Mouse (Mus musculus): Measurements from ENCODE around the gene Mypn. TPM values are rescaled to one million over a fixed set of nuclear protein-coding genes. Genes with fewer than 3 reads are reported as not detected.
A peak's percentile ranks its signal among the peaks of the same experiment; 100 is the strongest.

The Mypn gene
- total and polyA plus RNA-seq, 2 experiments from 2014 or later: 0.22 to 0.74 TPM

DNA sequence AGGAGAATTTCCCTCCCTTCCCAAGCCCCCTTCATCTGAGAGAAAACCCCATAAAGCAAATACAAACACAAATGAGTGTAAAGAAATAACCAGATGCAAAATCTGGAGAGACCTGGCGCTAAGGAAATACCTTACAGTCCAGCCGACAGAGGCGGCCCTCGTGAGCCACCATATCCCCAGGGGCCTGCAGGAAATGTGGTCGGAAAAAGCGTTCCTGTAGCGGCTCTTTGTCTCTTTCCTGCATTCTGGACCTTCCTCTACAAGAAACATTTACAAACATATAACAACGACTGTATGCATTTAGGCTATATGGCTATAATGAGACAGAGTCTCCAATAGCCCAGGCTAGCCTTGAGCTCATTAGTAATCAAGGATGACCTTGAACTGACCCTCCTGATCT is 80.6 kb downstream of the Mypn start:
- TF ChIP-seq CTCF (IDR thresholded peaks at IDR 0.05): no peak
- Histone ChIP-seq H3K4me3 (ENCODE audit: low read depth, low read length) (no peak overlapping the region), H3K27me3 (ENCODE audit: insufficient read depth, low read length) (no peaks in the 10 kb centered on the region), H3K9me3 (ENCODE audit: low read length) (no peaks in the 10 kb centered on the region), H3K4me1 (ENCODE audit: insufficient read depth, low read length) (no peaks in the 10 kb centered on the region), H3K27ac (ENCODE audit: low read depth, low read length) (no peak overlapping the region), H3K36me3 (ENCODE audit: insufficient read depth, low read length) (no peaks in the 10 kb centered on the region), H3K4me2 (ENCODE audit: low read depth, low read length, poor library complexity, severe bottlenecking) (no peak overlapping the region), H3K9ac (replicated peaks; ENCODE audit: low read length, poor library complexity, severe bottlenecking) (no peak overlapping the region)
- no peak for ATAC-seq (ENCODE audit: low FRiP score)
- DNase-seq (ENCODE audit: low spot score): no peak
- WGBS: 88% methylated on average over 8 of the region's 8 CpGs

- Histone ChIP-seq H3K27ac (ENCODE audit: low read depth, low read length) (no peak overlapping the region), H3K9ac (replicated peaks; ENCODE audit: low read length, poor library complexity, severe bottlenecking) (no peak overlapping the region), H3K9me3 (ENCODE audit: low read length) (no peaks in the 10 kb centered on the region), H3K27me3 (ENCODE audit: insufficient read depth, low read length) (no peaks in the 10 kb centered on the region), H3K36me3 (ENCODE audit: insufficient read depth, low read length) (no peaks in the 10 kb centered on the region), H3K4me2 (ENCODE audit: low read depth, low read length, poor library complexity, severe bottlenecking) (no peak overlapping the region), H3K4me3 (ENCODE audit: low read depth, low read length) (no peak overlapping the region), H3K4me1 (ENCODE audit: insufficient read depth, low read length) (no peaks in the 10 kb centered on the region)
- TF ChIP-seq CTCF (IDR thresholded peaks at IDR 0.05): no peak
- 31% methylated on average over 8 of the region's 8 CpGs for WGBS
- ATAC-seq (ENCODE audit: low FRiP score) (no peak), DNase-seq (ENCODE audit: low spot score) (peak; percentile 68)
These were observed 81.2 kb downstream of the Mypn start for GRCm38 (mm10) chr10:63122516-63122915.

DNA sequence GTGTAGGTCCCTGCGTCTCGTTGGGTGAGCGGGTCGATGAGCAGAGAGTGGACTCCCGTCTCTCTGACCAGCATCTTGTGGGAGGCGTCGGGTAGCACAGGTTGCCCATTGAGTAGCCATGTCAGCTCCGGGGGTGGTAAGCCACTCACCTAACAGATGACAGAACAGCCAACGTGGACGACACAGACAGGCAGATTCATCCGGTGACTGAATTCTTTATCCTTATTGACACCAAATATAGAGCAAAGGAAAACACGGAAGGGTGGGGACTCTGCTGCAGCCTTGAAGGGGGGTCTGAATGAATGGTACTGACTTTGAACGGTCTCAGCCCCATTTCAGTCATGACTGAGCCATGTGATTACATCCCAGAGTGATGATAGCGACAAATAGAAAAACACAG is 81.8 kb downstream of the Mypn start:
- TF ChIP-seq CTCF (IDR thresholded peaks at IDR 0.05): no peak
- DNase-seq (ENCODE audit: low spot score): no peak
- Histone ChIP-seq H3K4me2 (ENCODE audit: low read depth, low read length, poor library complexity, severe bottlenecking) (no peak overlapping the region), H3K4me3 (ENCODE audit: low read depth, low read length) (no peak overlapping the region), H3K36me3 (ENCODE audit: insufficient read depth, low read length) (no peaks in the 10 kb centered on the region), H3K4me1 (ENCODE audit: insufficient read depth, low read length) (no peaks in the 10 kb centered on the region), H3K9ac (replicated peaks; ENCODE audit: low read length, poor library complexity, severe bottlenecking) (no peak overlapping the region), H3K9me3 (ENCODE audit: low read length) (no peaks in the 10 kb centered on the region), H3K27ac (ENCODE audit: low read depth, low read length) (no peak overlapping the region), H3K27me3 (ENCODE audit: insufficient read depth, low read length) (no peaks in the 10 kb centered on the region)
- no peak for ATAC-seq (ENCODE audit: low FRiP score)
- WGBS: 86% methylated on average over 14 of the region's 14 CpGs

DNA sequence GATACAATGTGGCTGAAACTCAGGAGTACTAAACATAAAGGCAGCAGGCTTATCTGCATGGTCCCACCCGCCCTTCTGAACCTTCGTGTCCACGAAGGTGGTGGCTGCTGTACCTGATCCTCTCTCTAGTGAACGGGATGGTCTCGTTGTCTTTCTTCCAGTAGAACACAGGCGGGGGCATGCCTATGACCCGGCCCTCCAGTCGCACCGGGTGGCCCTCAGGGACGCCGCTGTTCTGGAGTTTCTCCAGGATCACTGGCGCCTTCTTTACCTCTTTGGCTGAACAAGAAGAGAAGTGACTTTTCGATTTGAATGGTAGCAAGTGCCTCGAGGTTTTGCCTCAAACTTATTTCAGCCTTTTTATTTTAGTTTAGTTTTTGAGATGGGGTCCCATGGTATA is 83.8 kb downstream of the Mypn start:
- Histone ChIP-seq H3K36me3 (ENCODE audit: insufficient read depth, low read length) (no peaks in the 10 kb centered on the region), H3K9ac (replicated peaks; ENCODE audit: low read length, poor library complexity, severe bottlenecking) (no peak overlapping the region), H3K4me2 (ENCODE audit: low read depth, low read length, poor library complexity, severe bottlenecking) (no peak overlapping the region), H3K27me3 (ENCODE audit: insufficient read depth, low read length) (no peaks in the 10 kb centered on the region), H3K4me1 (ENCODE audit: insufficient read depth, low read length) (no peaks in the 10 kb centered on the region), H3K4me3 (ENCODE audit: low read depth, low read length) (no peak overlapping the region), H3K27ac (ENCODE audit: low read depth, low read length) (no peak overlapping the region), H3K9me3 (ENCODE audit: low read length) (no peaks in the 10 kb centered on the region)
- TF ChIP-seq CTCF (IDR thresholded peaks at IDR 0.05): no peak
- DNase-seq (ENCODE audit: low spot score): no peak
- 76% methylated on average over 14 of the region's 14 CpGs for WGBS
- no peak for ATAC-seq (ENCODE audit: low FRiP score)

- Histone ChIP-seq H3K27ac (ENCODE audit: low read depth, low read length) (no peak overlapping the region), H3K9ac (replicated peaks; ENCODE audit: low read length, poor library complexity, severe bottlenecking) (no peak overlapping the region), H3K27me3 (ENCODE audit: insufficient read depth, low read length) (no peaks in the 10 kb centered on the region), H3K36me3 (ENCODE audit: insufficient read depth, low read length) (no peaks in the 10 kb centered on the region), H3K4me2 (ENCODE audit: low read depth, low read length, poor library complexity, severe bottlenecking) (no peak overlapping the region), H3K4me1 (ENCODE audit: insufficient read depth, low read length) (no peaks in the 10 kb centered on the region), H3K9me3 (ENCODE audit: low read length) (no peaks in the 10 kb centered on the region), H3K4me3 (ENCODE audit: low read depth, low read length) (no peak overlapping the region)
- ATAC-seq (ENCODE audit: low FRiP score): no peak
- WGBS: 93% methylated on average over 8 of the region's 8 CpGs
- peak; percentile 16; the same call in 1 of the 2 replicates for TF ChIP-seq CTCF (IDR thresholded peaks at IDR 0.05)
- DNase-seq (ENCODE audit: low spot score): no peak
These were observed 86.2 kb downstream of the Mypn start for GRCm38 (mm10) chr10:63117583-63117982.

DNA sequence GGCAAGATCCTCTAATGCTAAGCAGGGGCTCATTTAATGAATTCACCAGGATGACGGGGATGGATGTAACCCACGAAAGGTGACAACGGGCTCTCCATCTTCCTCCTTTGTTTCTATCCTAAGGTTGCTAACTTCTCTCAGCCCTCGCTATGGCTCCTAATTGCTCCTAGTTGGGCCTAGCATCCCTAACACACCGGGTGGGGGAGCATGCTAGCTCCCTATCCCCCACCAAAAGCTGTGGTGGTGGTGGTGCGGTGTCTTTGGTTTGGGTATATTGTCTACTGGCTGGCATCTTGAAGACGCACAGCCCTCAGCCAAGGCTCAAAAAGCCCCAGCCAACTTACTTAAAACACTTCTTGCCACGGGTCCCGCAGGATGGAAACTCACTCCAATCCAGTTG is 87.4 kb downstream of the Mypn start:
- H3K9ac ChIP-seq (replicated peaks; ENCODE audit: low read length, poor library complexity, severe bottlenecking): no peak overlapping the region
- H3K27me3 ChIP-seq (ENCODE audit: insufficient read depth, low read length): no peaks in the 10 kb centered on the region
- H3K9me3 ChIP-seq (ENCODE audit: low read length): no peaks in the 10 kb centered on the region
- WGBS: 94% methylated on average over 9 of the region's 9 CpGs
- no peak overlapping the region for H3K4me3 ChIP-seq (ENCODE audit: low read depth, low read length)
- no peak for DNase-seq (ENCODE audit: low spot score)
- no peaks in the 10 kb centered on the region for H3K4me1 ChIP-seq (ENCODE audit: insufficient read depth, low read length)
- H3K27ac ChIP-seq (ENCODE audit: low read depth, low read length): no peak overlapping the region
- ATAC-seq (ENCODE audit: low FRiP score): no peak
- TF ChIP-seq CTCF (IDR thresholded peaks at IDR 0.05): no peak
- no peaks in the 10 kb centered on the region for H3K36me3 ChIP-seq (ENCODE audit: insufficient read depth, low read length)
- no peak overlapping the region for H3K4me2 ChIP-seq (ENCODE audit: low read depth, low read length, poor library complexity, severe bottlenecking)
